Comparison of ENCODE assay signal across 9 mouse cellular contexts in genomic region chr4:134583513-134583912, GRCm38 (mm10). TPM values are rescaled to one million over a fixed set of nuclear protein-coding genes. Genes with fewer than 3 reads are reported as not detected.
DNase-seq lines count a peak whose midpoint lies in the region; ATAC-seq and TF ChIP-seq lines count a peak whose summit lies in the region.
"Had no signal": no experiment of that assay in that cellular context is flagged by ENCODE, and none has a peak within 500 bp of the region (broad histone marks: within the 10 kb centered on the region; RNA-seq: fewer than 3 reads in every experiment).

No protein-coding gene starts in this region.

- no peak for ATAC-seq in intestine, postnatal 0 days
- no peak for ATAC-seq in intestine, embryonic 15.5 days
- peak; percentile 66 for ATAC-seq in common myeloid progenitor, adult 5-6 weeks (replicated peaks; ENCODE audit: low read depth, poor library complexity, severe bottlenecking)
- ATAC-seq in monocyte, adult 5-6 weeks (replicated peaks; ENCODE audit: insufficient number of reproducible peaks, low FRiP score, low TSS enrichment, poor library complexity, severe bottlenecking), result 0 out of 2 replicates have a peak, but pooled peaks have one; percentile 14

- TF ChIP-seq CTCF in intestine, postnatal 0 days (IDR thresholded peaks at IDR 0.05; ENCODE audit: low read depth), result peak; percentile 77
- peak; percentile 44 for TF ChIP-seq CTCF in E14TG2a.4 (conservative IDR thresholded peaks at IDR 0.05; ENCODE audit: low read length)

- H3K9ac ChIP-seq in intestine, postnatal 0 days (ENCODE audit: low read depth, low read length), result no peak overlapping the region
- H3K9ac ChIP-seq in intestine, embryonic 15.5 days, result no peak overlapping the region
- H3K9ac ChIP-seq: lung, embryonic 15.5 days had no signal

- no peak for DNase-seq in MN1 (ENCODE audit: low spot score)
- no peak for DNase-seq in left cerebral cortex, adult 9 months (ENCODE audit: low spot score in 2 of 2)
- DNase-seq in ovary, postnatal 14 days (ENCODE audit: low spot score), result no peak

- H3K4me2 ChIP-seq in intestine, postnatal 0 days (replicated peaks; ENCODE audit: low read depth), result no peak overlapping the region
- H3K4me2 ChIP-seq in intestine, embryonic 15.5 days (replicated peaks), result no peak overlapping the region
- H3K4me2 ChIP-seq: lung, embryonic 15.5 days had no signal

- no peaks in the 10 kb centered on the region for H3K4me1 ChIP-seq in intestine, postnatal 0 days (replicated peaks; ENCODE audit: control insufficient read depth, insufficient read depth, low read length)
- H3K4me1 ChIP-seq in intestine, embryonic 15.5 days (replicated peaks), result peaks cover 15% of the 10 kb centered on the region
- H3K4me1 ChIP-seq in E14TG2a.4 (replicated peaks; ENCODE audit: low read depth, low read length), result peaks cover 39% of the 10 kb centered on the region

- H3K36me3 ChIP-seq in intestine, postnatal 0 days (ENCODE audit: control insufficient read depth, insufficient read depth), result no peaks in the 10 kb centered on the region
- no peaks in the 10 kb centered on the region for H3K36me3 ChIP-seq in intestine, embryonic 15.5 days
- no peaks in the 10 kb centered on the region for H3K36me3 ChIP-seq in E14TG2a.4 (ENCODE audit: insufficient read depth, low read length)
- H3K36me3 ChIP-seq: lung, embryonic 15.5 days had no signal

- H3K27ac ChIP-seq in intestine, postnatal 0 days (ENCODE audit: low read depth, low read length), result no peak overlapping the region
- H3K27ac ChIP-seq in intestine, embryonic 15.5 days, result no peak overlapping the region
- H3K27ac ChIP-seq: lung, embryonic 15.5 days had no signal

- no peaks in the 10 kb centered on the region for H3K27me3 ChIP-seq in intestine, postnatal 0 days (replicated peaks; ENCODE audit: control insufficient read depth, insufficient read depth, low read length)
- no peaks in the 10 kb centered on the region for H3K27me3 ChIP-seq in intestine, embryonic 15.5 days (replicated peaks)
- H3K27me3 ChIP-seq in E14TG2a.4 (ENCODE audit: insufficient read depth, low read length), result no peaks in the 10 kb centered on the region
- H3K27me3 ChIP-seq: lung, embryonic 15.5 days had no signal

- H3K4me3 ChIP-seq in intestine, postnatal 0 days (ENCODE audit: low read depth, low read length), result no peak overlapping the region
- H3K4me3 ChIP-seq in intestine, embryonic 15.5 days (replicated peaks), result no peak overlapping the region
- no peak overlapping the region for H3K4me3 ChIP-seq in E14TG2a.4 (replicated peaks; ENCODE audit: low read length)
- H3K4me3 ChIP-seq: lung, embryonic 15.5 days had no signal

- WGBS in intestine, postnatal 0 days, result 64% methylated on average over 3 of the region's 3 CpGs
- WGBS in intestine, embryonic 15.5 days, result 68% methylated on average over 3 of the region's 3 CpGs

- no peaks in the 10 kb centered on the region for H3K9me3 ChIP-seq in intestine, postnatal 0 days (ENCODE audit: control insufficient read depth)
- no peaks in the 10 kb centered on the region for H3K9me3 ChIP-seq in intestine, embryonic 15.5 days
- no peaks in the 10 kb centered on the region for H3K9me3 ChIP-seq in E14TG2a.4 (ENCODE audit: low read length)
- H3K9me3 ChIP-seq: lung, embryonic 15.5 days had no signal

RNA-seq across cellular contexts. Expression of gene Selenon, which starts 31.5 kb away (rescaled TPM):
- 5.7 and 6.8 TPM in 2 replicates for polyA plus RNA-seq in intestine, postnatal 0 days (2015; fragmentation: Nextera tagmentation; extraction: Ambion mirVana)
- polyA plus RNA-seq in intestine, embryonic 15.5 days (2015; fragmentation: Nextera tagmentation; extraction: Ambion mirVana), result 15.3 and 25.1 TPM in 2 replicates
- 6.5 and 9.7 TPM in 2 replicates for total RNA-seq in common myeloid progenitor, adult 5-6 weeks (2017)
- total RNA-seq in monocyte, adult 5-6 weeks (2017), result 13.0 to 27.3 TPM (median 15.4 TPM) in 3 replicates

RNA-seq across cellular contexts. Expression of gene Mtfr1l, which starts 48.3 kb away (rescaled TPM):
- polyA plus RNA-seq in intestine, postnatal 0 days (2015; fragmentation: Nextera tagmentation; extraction: Ambion mirVana), result 84.5 and 88.1 TPM in 2 replicates
- polyA plus RNA-seq in intestine, embryonic 15.5 days (2015; fragmentation: Nextera tagmentation; extraction: Ambion mirVana), result 88.3 and 96.4 TPM in 2 replicates
- 46.2 and 52.7 TPM in 2 replicates for total RNA-seq in common myeloid progenitor, adult 5-6 weeks (2017)
- 35.4 to 39.0 TPM (median 37.6 TPM) in 3 replicates for total RNA-seq in monocyte, adult 5-6 weeks (2017)

Comparison
In these comparisons a context has a peak if more than half of its experiments do, and no peak if none do; other contexts are left out.
1. ATAC-seq: peak in common myeloid progenitor, adult 5-6 weeks (single experiment) and monocyte, adult 5-6 weeks (single experiment); none in intestine, postnatal 0 days (single experiment) and intestine, embryonic 15.5 days (single experiment).